Mouse (Mus musculus) small intestine, adult 2 months (tissue): ENCODE data around the gene Styk1.

Source experiments
- CTCF ChIP-seq: fragments of 200-500 bp; IDR thresholded peaks from 2 replicates; pipeline ENCODE4 v1.5.1; 2012; ENCODE audit warnings: low read depth, mild to moderate bottlenecking, control low read depth, inconsistent platforms, low read length, moderate library complexity, mixed read lengths; ENCODE audit not compliant: insufficient replicate concordance, insufficient read length; ENCODE audit errors: extremely low read depth
- POLR2A ChIP-seq: fragments of 200-500 bp; IDR thresholded peaks from 2 replicates; pipeline ENCODE4 v1.6.1; 2012; ENCODE audit warnings: low read depth, mild to moderate bottlenecking, control low read depth, inconsistent platforms, low read length, moderate library complexity

- TF ChIP-seq CTCF (no peak), POLR2A (no peak)
These were observed 83.8 kb downstream of the Styk1 start for GRCm38 (mm10) chr6:131269599-131269998.
